Mouse (Mus musculus) intestine, embryonic 16.5 days (tissue): Measurements from ENCODE around the gene Gnmt. TPM values are rescaled to one million over a fixed set of nuclear protein-coding genes. Genes with fewer than 3 reads are reported as not detected.

ENCODE experiments used
- ATAC-seq: fragments of 200-750 bp; cut with Nextera tagmentation; 2 replicates; pipeline ENCODE4 v1.8.0; 2017; ENCODE audit warnings: moderate TSS enrichment, moderate library complexity
- H3K27ac ChIP-seq: fragments of 300-500 bp; sonication (generic); 2 replicates; pipeline ENCODE4 v1.5.1; 2014; ENCODE audit warnings: mild to moderate bottlenecking, low read length
- H3K27me3 ChIP-seq: fragments of 300-500 bp; sonication (generic); replicated peaks from 2 replicates; pipeline ENCODE4 v1.6.1; 2014; ENCODE audit warnings: low read length, control low read depth, mixed read lengths; ENCODE audit not compliant: control insufficient read depth, insufficient read depth
- H3K36me3 ChIP-seq: fragments of 300-500 bp; sonication (generic); 2 replicates; pipeline ENCODE4 v1.6.1; 2014; ENCODE audit warnings: low read length, control low read depth; ENCODE audit not compliant: control insufficient read depth, insufficient read depth
- H3K4me1 ChIP-seq: fragments of 300-500 bp; sonication (generic); 2 replicates; pipeline ENCODE4 v1.6.1; 2014; ENCODE audit warnings: low read length, control low read depth, mixed read lengths; ENCODE audit not compliant: control insufficient read depth, insufficient read depth
- H3K4me2 ChIP-seq: fragments of 300-500 bp; sonication (generic); 2 replicates; pipeline ENCODE4 v1.6.1; 2014; ENCODE audit warnings: low read depth, low read length, control low read depth
- H3K4me3 ChIP-seq: fragments of 300-500 bp; sonication (generic); 2 replicates; pipeline ENCODE4 v1.5.1; 2014; ENCODE audit warnings: mild to moderate bottlenecking, low read length
- H3K9ac ChIP-seq: fragments of 300-500 bp; sonication (generic); 2 replicates; pipeline ENCODE4 v1.6.1; 2014; ENCODE audit warnings: low read depth, low read length
- H3K9me3 ChIP-seq: fragments of 300-500 bp; sonication (generic); 2 replicates; pipeline ENCODE4 v1.6.1; 2016; ENCODE audit warnings: low read length, control low read depth; ENCODE audit not compliant: control insufficient read depth
- WGBS: fragments of 180-500 bp; shearing (Covaris S2); extraction: QIAGEN DNeasy Blood & Tissue Kit; methylation state at CpG from one replicate; pipeline ENCODE4 v1.1.7; 2014; 5-methylcytosine and 5-hydroxymethylcytosine counted together
- polyA plus RNA-seq: library from polyadenylated mRNA; unstranded; fragments of >200 nt; fragmentation: Nextera tagmentation; extraction: Ambion mirVana; gene quantifications from 2 replicates; pipeline ENCODE4 v1.2.1, GENCODE M21; 2015

Gnmt gene
- polyA plus RNA-seq, 1 experiment from 2014 or later, result 8.2 TPM

- no peaks in the 10 kb centered on the region for H3K27me3 ChIP-seq
- WGBS, result under 1% methylated on average over 76 of the region's 76 CpGs
- peak overlapping the region; percentile 71 for H3K4me2 ChIP-seq
- H3K27ac ChIP-seq, result peak overlapping the region; percentile 72
- no peaks in the 10 kb centered on the region for H3K9me3 ChIP-seq
- H3K36me3 ChIP-seq, result peaks cover 10% of the 10 kb centered on the region
- H3K4me3 ChIP-seq, result peak overlapping the region; percentile 91
- peaks cover 8% of the 10 kb centered on the region for H3K4me1 ChIP-seq
- H3K9ac ChIP-seq, result peak overlapping the region; percentile 96
- ATAC-seq, result peak; percentile 68
Observed at GRCm38 (mm10) chr17:46711612-46712271, 17.2 kb downstream of the Gnmt start.

GRCm38 (mm10) chr17:46710959-46711597, 17.9 kb downstream of the Gnmt start, which contains the start of gene Pex6:
Gene Pex6, plus strand, starts transcription at chr17:46711463.
- peak within 1 kb of the TSS; percentile 71 for H3K4me2 ChIP-seq
- WGBS, result 7% methylated on average over 36 of the region's 36 CpGs
- H3K27me3 ChIP-seq, result no peaks in the 10 kb centered on the region
- H3K9ac ChIP-seq, result peak within 1 kb of the TSS; percentile 96
- peaks cover 10% of the 10 kb centered on the region for H3K36me3 ChIP-seq
- H3K27ac ChIP-seq, result peak within 1 kb of the TSS; percentile 72
- H3K9me3 ChIP-seq, result no peaks in the 10 kb centered on the region
- peak within 1 kb of the TSS; percentile 91 for H3K4me3 ChIP-seq
- ATAC-seq, result peak; percentile 93
- H3K4me1 ChIP-seq, result peaks cover 8% of the 10 kb centered on the region

GRCm38 (mm10) chr17:46706375-46707089, 22.4 kb downstream of the Gnmt start:
- WGBS, result 92% methylated on average over 14 of the region's 14 CpGs

GRCm38 (mm10) chr17:46704887-46705835, 23.8 kb downstream of the Gnmt start, which contains the start of gene Ppp2r5d:
Gene Ppp2r5d, minus strand, starts transcription at chr17:46705111.
- Histone ChIP-seq H3K36me3 (0 out of 2 replicates have a peak, but pooled peaks cover 2% of the 10 kb centered on the region), H3K9ac (peak within 1 kb of the TSS; percentile 92), H3K27ac (peak within 1 kb of the TSS; percentile 93), H3K4me3 (peak within 1 kb of the TSS; percentile 86), H3K4me1 (peaks cover 19% of the 10 kb centered on the region), H3K4me2 (peak within 1 kb of the TSS; percentile 79), H3K9me3 (no peaks in the 10 kb centered on the region), H3K27me3 (no peaks in the 10 kb centered on the region)
- under 1% methylated on average over 48 of the region's 48 CpGs for WGBS
- ATAC-seq, result peak; percentile 96

More at GRCm38 (mm10) chr17:46706375-46707089, 22.4 kb downstream of the Gnmt start:
- H3K9me3 ChIP-seq, result no peaks in the 10 kb centered on the region
- no peaks in the 10 kb centered on the region for H3K27me3 ChIP-seq
- no peak overlapping the region for H3K4me3 ChIP-seq
- no peak for ATAC-seq
- no peak overlapping the region for H3K9ac ChIP-seq
- no peak overlapping the region for H3K27ac ChIP-seq
- H3K4me1 ChIP-seq, result peaks cover 19% of the 10 kb centered on the region
- H3K4me2 ChIP-seq, result no peak overlapping the region
- no peaks in the 10 kb centered on the region for H3K36me3 ChIP-seq

GRCm38 (mm10) chr17:46703971-46704886, 24.7 kb downstream of the Gnmt start:
- peak overlapping the region; percentile 70 for H3K4me2 ChIP-seq
- no peaks in the 10 kb centered on the region for H3K9me3 ChIP-seq
- no peaks in the 10 kb centered on the region for H3K27me3 ChIP-seq
- peak overlapping the region; percentile 93 for H3K27ac ChIP-seq
- H3K4me3 ChIP-seq, result peak overlapping the region; percentile 86
- peaks cover 21% of the 10 kb centered on the region for H3K4me1 ChIP-seq
- 0 out of 2 replicates have a peak, but pooled peaks cover 2% of the 10 kb centered on the region for H3K36me3 ChIP-seq
- 2% methylated on average over 41 of the region's 41 CpGs for WGBS
- ATAC-seq, result peak; percentile 84
- peak overlapping the region; percentile 92 for H3K9ac ChIP-seq

- Histone ChIP-seq H3K4me3 (no peak overlapping the region), H3K4me2 (no peak overlapping the region), H3K27me3 (no peaks in the 10 kb centered on the region), H3K36me3 (0 out of 2 replicates have a peak, but pooled peaks cover 2% of the 10 kb centered on the region), H3K9me3 (no peaks in the 10 kb centered on the region), H3K27ac (no peak overlapping the region), H3K4me1 (peaks cover 27% of the 10 kb centered on the region), H3K9ac (peak overlapping the region; percentile 92; the same call in 1 of the 2 replicates)
- no peak for ATAC-seq
- 86% methylated on average over 5 of the region's 5 CpGs for WGBS
Observed at GRCm38 (mm10) chr17:46702506-46702905, 26.5 kb downstream of the Gnmt start.

- Histone ChIP-seq H3K36me3 (0 out of 2 replicates have a peak, but pooled peaks cover 2% of the 10 kb centered on the region), H3K27me3 (no peaks in the 10 kb centered on the region), H3K4me3 (no peak overlapping the region), H3K9me3 (no peaks in the 10 kb centered on the region), H3K4me1 (peaks cover 27% of the 10 kb centered on the region), H3K4me2 (no peak overlapping the region), H3K9ac (peak overlapping the region; percentile 53), H3K27ac (no peak overlapping the region)
- ATAC-seq, result no peak
- 83% methylated on average over 12 of the region's 12 CpGs for WGBS
Observed at GRCm38 (mm10) chr17:46702100-46702499, 26.9 kb downstream of the Gnmt start.

GRCm38 (mm10) chr17:46701489-46701888, 27.5 kb downstream of the Gnmt start:
- Histone ChIP-seq H3K27me3 (no peaks in the 10 kb centered on the region), H3K36me3 (0 out of 2 replicates have a peak, but pooled peaks cover 2% of the 10 kb centered on the region), H3K9ac (peak overlapping the region; percentile 53; the same call in 1 of the 2 replicates), H3K27ac (no peak overlapping the region), H3K9me3 (no peaks in the 10 kb centered on the region), H3K4me3 (no peak overlapping the region), H3K4me1 (peaks cover 27% of the 10 kb centered on the region), H3K4me2 (no peak overlapping the region)
- ATAC-seq, result no peak
- 70% methylated on average over 12 of the region's 12 CpGs for WGBS
